Mouse (Mus musculus): ENCODE data around the gene Chmp1a. TPM values are rescaled to one million over a fixed set of nuclear protein-coding genes. Genes with fewer than 3 reads are reported as not detected.

The Chmp1a gene
- polyA plus RNA-seq, 1 experiment from 2014 or later = 59.5 TPM

Other genes with a start within 250 kb of the Chmp1a start
- 18.1 and 20.8 TPM in 2 replicates for gene Ankrd11, start 170.5 kb downstream of the Chmp1a start, polyA plus RNA-seq (2015; fragmentation: Nextera tagmentation; extraction: Ambion mirVana)
- 20.8 and 21.2 TPM in 2 replicates for gene Spg7, start 149.8 kb downstream of the Chmp1a start, polyA plus RNA-seq (2015; fragmentation: Nextera tagmentation; extraction: Ambion mirVana)
- 785 TPM in 2 replicates for gene Rpl13, start 110.4 kb downstream of the Chmp1a start, polyA plus RNA-seq (2015; fragmentation: Nextera tagmentation; extraction: Ambion mirVana)
- 0.30 and 0.45 TPM in 2 replicates for gene Cpne7, start 95.4 kb downstream of the Chmp1a start, polyA plus RNA-seq (2015; fragmentation: Nextera tagmentation; extraction: Ambion mirVana)
- gene Sult5a1, start 54.4 kb downstream of the Chmp1a start, polyA plus RNA-seq (2015; fragmentation: Nextera tagmentation; extraction: Ambion mirVana) = 0.76 and 0.96 TPM in 2 replicates
- gene Dpep1, start 26.5 kb downstream of the Chmp1a start, polyA plus RNA-seq (2015; fragmentation: Nextera tagmentation; extraction: Ambion mirVana) = 0.21 and 0.26 TPM in 2 replicates
- gene Spata33, start 69 bp upstream of the Chmp1a start, polyA plus RNA-seq (2015; fragmentation: Nextera tagmentation; extraction: Ambion mirVana) = 0.18 and 0.37 TPM in 2 replicates
- 8.9 and 9.0 TPM in 2 replicates for gene Cdk10, start 12.1 kb upstream of the Chmp1a start, polyA plus RNA-seq (2015; fragmentation: Nextera tagmentation; extraction: Ambion mirVana)
- gene Spata2l, start 23.5 kb upstream of the Chmp1a start, polyA plus RNA-seq (2015; fragmentation: Nextera tagmentation; extraction: Ambion mirVana) = 2.2 and 2.9 TPM in 2 replicates
- gene Zfp276, start 41.4 kb upstream of the Chmp1a start, polyA plus RNA-seq (2015; fragmentation: Nextera tagmentation; extraction: Ambion mirVana) = 8.0 and 9.2 TPM in 2 replicates
- 4.6 and 5.3 TPM in 2 replicates for gene Vps9d1, start 41.6 kb upstream of the Chmp1a start, polyA plus RNA-seq (2015; fragmentation: Nextera tagmentation; extraction: Ambion mirVana)
- gene Fanca, start 105.8 kb upstream of the Chmp1a start, polyA plus RNA-seq (2015; fragmentation: Nextera tagmentation; extraction: Ambion mirVana) = 15.5 and 16.7 TPM in 2 replicates
- 3.0 and 3.4 TPM in 2 replicates for gene Spire2, start 120.0 kb upstream of the Chmp1a start, polyA plus RNA-seq (2015; fragmentation: Nextera tagmentation; extraction: Ambion mirVana)
- gene Tcf25, start 161.0 kb upstream of the Chmp1a start, polyA plus RNA-seq (2015; fragmentation: Nextera tagmentation; extraction: Ambion mirVana) = 50.6 and 54.5 TPM in 2 replicates
- gene Mc1r, start 194.3 kb upstream of the Chmp1a start, polyA plus RNA-seq (2015; fragmentation: Nextera tagmentation; extraction: Ambion mirVana) = not detected in 2 replicates
- 0.67 and 0.99 TPM in 2 replicates for gene Tubb3, start 198.7 kb upstream of the Chmp1a start, polyA plus RNA-seq (2015; fragmentation: Nextera tagmentation; extraction: Ambion mirVana)
- gene Def8, start 210.8 kb upstream of the Chmp1a start, polyA plus RNA-seq (2015; fragmentation: Nextera tagmentation; extraction: Ambion mirVana) = 11.7 and 11.9 TPM in 2 replicates

Data from liver, embryonic 15.5 days (tissue).